Mouse (Mus musculus) left cerebral cortex, adult 9 months (tissue): Measurements from ENCODE around the gene Tns1.
A peak's percentile ranks its signal among the peaks of the same experiment; 100 is the strongest.

Experiments
- DNase-seq, 2 experiments: peaks; one replicate each; pipeline ENCODE4 v3.0.0; 2022; ENCODE audit warnings: low spot score in 2 of 2

The Tns1 gene

DNA sequence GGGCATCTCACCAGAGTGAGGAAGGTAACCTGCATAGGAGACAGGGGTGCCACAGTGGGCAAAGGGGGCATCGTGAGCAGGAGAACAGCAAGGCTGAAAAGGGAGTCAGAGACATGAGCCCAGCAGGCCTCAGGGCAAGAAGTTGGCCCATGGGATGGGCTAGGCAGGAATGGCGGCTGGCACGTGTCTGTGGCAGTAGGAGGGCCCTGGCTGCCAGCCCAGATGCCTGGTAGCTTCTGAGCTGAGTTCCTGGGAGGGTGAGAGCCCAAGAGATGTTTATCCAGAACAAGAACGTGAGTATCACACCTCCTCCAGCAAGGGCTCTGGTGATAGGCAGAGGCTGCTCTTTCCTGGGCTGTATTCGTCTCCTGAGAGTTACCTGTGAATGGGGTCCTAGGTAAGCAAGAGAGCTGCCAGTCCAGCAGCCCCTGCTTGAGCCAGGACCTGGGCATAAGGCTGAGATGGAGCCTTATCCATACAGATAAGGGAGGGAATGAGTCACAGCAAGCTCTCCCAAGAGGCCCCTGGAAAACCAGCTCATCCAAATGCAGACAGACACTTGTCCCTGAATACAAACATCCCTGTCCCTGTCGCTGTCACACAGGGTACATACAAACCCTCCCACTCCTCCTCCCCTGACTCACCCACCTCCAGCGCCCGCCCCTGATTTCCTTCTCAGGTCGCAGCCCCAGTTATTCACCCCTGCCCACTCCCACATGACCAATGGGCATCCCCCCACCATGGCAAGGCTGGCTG, 2.2 kb downstream of the Tns1 start:
- DNase-seq, result peak in 1 of 2 experiments; percentile 55

DNA sequence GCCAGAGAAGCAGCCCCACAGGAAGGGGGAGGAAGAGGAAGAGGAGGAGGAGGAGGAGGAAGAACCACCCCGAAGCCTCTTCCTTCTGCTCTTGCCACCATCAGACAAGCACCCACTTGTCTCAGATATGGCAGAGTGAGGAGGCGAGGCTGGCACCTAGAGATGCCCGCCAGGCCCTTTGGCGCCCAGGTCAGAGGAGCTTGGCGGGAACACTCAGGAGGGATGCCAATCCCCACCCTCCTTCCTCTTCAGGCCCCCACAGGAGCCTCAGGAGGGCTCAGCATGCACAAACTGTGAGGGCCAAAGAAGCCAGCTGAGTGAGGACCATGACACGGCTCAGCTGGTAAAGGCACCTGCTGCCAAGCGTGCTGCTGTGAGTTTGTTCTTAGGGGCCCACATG, 3.1 kb downstream of the Tns1 start:
- no peak for DNase-seq

DNA sequence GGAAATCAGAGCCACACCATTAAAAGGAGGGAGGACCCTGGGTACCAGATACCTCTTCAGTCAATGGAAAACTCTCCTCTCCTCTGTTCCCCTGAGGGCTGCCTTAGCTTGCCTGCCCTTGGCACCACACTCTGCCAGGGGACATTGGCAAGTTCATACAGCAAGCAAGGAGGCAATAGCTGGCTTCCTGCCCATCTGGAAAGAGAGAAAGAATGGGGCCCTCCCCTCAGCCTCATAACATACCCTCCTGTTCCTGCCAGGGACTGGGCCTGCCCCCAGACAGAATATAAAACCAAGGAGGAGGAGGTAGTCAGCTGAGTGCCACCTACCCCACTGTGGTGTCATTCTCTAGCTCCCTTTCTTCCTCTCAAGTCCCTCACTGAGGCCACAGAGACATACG, 5.1 kb downstream of the Tns1 start:
- no peak for DNase-seq

DNA sequence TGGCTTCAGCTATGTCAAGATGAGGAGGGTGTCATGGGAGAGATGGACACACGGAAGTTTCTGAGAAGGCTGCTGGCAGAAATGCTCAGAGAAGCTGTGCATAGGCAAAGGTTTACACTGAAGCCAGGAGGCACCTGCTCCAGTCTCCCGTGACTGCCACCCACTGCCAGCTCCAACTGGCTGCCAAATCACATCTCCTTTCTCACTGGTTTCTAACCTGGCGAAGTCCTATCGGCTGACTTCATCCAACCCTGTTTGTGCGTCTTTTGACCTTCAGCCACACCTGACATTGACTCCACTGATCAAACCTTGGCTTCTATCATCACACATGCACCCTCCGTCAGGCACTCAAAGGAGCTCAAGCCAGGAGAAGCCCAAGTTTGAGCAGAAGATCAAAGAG, 6.4 kb downstream of the Tns1 start:
- no peak for DNase-seq

DNA sequence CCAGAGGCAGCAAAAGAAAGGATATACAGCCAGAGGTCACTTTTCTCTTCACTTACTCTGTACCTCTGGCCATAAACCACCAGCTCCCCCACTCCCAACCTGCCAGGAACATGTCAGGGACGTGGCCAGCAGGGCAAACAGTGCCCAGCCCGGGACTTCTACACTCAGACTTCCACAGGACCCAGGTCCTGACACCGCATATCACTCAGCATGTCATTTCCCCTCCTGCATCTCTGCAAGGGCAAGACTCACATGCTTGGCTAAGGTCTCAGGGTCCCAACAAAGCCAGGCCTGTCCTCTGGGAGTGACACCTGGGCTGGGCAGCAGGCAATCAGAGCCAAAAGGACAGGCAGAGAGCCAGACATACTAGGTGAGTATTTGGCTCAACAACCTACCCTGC, 11.2 kb downstream of the Tns1 start:
- no peak for DNase-seq

DNA sequence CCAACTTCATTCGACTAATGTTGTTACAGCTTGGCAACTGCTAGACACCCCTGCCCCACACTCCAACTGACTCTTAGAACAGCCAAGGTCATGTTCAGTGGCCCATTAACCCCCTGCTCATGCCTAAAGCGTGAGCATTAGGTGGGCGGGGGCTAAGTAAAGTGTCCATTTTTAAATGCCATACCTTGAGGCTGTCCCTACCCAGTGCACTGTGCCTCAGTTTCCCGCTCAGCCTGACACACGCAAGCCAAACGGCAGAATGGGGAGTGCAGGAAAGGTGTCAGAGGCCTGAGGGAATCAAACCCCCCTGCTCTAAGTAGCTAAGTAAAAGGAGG, 12.6 kb downstream of the Tns1 start:
- no peak for DNase-seq

DNA sequence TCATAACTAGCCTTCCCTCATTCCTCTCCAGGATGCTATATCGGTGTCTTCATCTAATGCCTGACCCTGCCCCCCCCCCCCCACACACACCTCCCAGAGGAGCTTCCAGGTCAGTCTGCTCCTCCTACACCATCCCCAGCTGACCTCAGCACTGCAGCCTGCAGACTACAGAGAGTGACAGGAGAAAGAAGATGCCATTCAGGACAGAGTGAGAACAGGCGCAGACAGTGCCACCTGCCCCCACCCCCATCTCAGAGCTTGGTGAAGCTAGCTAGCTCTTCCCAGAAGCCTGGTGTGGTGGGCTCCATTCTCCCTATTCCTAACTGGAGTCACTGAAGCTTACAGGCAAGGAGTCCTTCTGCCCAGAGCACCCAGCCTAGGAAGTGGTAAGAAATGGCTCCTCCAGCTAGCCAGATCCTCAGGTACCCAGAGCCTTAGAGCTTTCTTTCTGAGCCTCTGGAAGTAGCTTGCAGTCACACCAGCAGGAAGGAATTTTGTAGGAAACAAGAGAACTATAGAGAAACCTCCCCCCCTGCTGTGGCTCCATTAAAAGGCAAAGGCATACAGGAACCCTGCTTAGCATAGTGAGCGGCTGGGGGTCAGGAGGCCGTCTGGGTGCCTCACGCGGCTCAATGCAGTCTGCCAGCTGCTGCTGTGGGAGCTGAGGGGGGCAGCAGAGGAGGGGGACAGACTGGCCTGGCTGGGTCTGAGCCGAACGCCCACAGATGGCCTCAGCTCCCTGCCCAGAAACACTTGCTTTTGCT, 13.1 kb downstream of the Tns1 start:
- DNase-seq, result no peak

DNA sequence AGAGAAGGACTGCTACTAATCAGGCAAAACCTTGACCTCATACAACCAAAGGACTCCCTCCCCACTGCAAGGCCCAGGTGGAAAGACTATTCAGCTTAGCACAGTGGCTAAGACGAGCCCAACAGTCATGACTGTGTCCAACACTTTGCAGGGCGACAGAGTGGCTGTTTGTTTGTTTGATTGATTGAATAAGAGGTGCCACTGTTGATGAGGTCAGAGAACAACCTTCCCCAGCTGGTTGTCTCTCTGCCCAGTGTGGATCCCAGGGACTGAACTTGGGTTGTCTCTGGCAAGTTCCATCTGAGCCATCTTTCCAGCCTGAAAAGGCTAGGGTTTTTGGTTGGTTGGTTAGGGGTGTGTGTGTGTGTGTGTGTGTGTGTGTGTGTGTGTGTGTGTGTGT, 14.6 kb downstream of the Tns1 start:
- DNase-seq, result no peak

DNA sequence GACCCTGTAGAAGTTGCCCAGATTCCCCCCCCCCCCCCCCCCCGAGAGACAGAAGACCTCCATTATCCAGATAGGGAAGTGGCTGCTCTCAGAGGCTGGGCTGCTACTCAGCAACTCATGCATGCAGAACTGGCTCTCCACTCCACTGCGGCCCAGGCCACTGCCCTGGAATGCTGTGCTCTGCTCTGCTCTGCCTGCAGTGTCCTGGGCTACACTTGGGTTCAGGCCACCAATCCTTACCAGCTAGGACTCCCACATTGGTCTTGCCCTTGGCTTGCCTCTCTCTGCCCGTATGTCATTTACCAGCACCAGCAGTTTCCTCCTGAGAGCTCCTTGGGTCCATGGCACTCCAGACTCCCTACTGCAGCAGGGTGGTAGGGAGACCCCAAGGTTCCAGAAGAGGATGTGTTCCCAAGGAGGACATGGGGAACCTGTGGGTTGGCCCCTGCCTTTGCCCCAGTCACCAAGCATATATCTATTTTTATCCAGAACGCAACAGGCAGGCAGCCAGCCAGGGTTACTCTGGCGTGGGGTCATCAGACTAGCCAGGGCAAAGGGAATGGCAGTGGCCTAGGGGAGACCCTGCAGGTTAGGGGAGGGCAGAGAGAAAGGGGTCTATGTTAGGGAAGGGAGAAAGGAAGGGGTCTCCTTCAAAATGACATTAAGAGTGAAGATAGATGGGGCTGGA, 16.2 kb downstream of the Tns1 start:
- no peak for DNase-seq

DNA sequence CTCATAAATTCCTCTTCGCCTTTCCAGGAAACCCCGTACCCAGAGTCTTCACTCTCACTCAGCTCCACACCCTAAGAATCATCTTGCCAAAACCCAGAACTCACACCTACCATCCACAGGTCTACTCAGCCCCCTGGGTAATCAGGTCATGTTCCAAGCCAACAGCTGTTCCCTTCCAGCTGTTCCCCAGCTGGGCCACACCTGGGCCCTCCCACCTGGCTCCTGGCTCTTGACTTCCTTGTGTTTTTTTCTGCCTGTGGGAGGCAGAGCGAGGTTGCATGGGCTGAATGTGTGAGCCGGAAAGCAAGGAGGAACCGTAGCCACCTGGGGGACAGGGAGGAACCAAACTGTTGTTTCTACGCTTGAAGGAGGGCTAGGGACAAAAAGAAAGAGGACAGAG, 18.0 kb downstream of the Tns1 start:
- no peak for DNase-seq

DNA sequence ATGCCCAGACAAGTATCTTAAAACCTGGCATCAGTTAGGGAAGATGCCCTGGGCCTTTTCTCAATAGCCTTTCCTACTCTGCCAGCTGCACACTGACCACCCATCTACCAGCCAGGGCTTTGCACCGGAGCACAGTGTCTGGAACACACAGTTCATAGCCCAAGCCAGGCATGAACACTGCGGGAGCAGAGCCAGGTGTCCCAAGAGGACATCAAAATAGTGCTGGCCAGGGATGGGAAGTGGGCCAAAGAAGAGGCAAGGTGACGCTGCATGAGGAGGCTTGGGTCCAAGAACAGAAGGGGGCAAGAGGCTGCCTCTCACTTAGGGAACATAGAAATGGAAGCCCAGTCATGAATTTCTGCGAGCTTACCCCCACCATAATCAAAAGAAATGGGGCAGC, 18.6 kb downstream of the Tns1 start:
- no peak for DNase-seq

DNA sequence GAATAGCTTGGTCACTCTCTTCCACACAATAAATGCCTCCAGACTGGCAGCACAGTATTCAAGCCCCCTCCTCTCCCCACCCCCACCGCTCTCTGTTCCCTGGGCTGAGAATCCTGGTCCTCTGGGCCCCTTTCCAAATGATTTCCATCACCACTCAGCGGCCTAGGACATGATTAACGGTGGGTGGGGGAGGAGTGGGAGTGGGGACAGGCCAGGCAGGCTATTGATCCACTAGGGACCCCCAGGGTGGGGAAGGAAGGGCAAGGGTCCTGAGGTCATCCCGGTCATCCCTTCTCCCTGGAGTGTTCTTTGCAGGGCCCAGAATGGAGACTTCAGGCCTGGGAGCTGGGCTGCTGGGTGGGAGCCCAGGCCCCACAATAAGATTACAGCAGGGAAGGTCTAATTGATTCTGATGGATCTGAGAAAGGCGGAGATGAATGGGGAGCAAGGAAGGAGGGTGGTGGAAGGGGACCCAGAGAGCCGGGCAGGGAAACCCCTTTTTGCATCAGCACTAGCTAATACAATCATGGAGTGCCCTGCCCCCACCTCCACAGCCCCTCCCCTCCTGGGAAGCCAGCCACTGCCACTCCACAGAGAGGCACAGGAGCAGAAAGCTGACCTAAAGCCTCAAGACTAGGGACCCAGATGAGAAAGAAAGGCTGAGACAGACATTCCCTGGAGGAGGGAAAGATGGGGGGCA, 20.4 kb downstream of the Tns1 start:
- peak in 1 of 2 experiments; percentile 31 for DNase-seq

DNA sequence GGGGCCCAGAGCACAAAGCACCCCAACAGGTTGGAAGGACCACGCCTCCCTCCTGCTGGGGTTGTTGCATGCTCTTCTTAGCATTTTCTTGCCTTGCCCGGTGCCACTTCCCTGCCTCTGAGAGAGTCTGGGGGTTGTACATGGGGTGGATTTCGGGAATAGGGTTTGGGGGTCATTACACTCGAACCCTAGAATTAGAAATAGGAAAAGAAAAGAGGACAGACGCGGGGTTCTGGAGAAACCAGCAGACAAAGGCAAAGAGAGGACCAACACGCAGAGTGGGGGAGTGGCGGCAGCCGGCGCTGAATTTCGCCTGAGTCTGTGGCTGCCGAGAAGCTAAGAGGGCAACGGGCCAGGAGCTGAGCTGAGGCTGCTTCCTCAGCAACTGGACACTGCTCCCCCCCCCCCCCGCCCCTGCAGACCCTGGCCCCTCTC, 25.2 kb downstream of the Tns1 start:
- no peak for DNase-seq

DNA sequence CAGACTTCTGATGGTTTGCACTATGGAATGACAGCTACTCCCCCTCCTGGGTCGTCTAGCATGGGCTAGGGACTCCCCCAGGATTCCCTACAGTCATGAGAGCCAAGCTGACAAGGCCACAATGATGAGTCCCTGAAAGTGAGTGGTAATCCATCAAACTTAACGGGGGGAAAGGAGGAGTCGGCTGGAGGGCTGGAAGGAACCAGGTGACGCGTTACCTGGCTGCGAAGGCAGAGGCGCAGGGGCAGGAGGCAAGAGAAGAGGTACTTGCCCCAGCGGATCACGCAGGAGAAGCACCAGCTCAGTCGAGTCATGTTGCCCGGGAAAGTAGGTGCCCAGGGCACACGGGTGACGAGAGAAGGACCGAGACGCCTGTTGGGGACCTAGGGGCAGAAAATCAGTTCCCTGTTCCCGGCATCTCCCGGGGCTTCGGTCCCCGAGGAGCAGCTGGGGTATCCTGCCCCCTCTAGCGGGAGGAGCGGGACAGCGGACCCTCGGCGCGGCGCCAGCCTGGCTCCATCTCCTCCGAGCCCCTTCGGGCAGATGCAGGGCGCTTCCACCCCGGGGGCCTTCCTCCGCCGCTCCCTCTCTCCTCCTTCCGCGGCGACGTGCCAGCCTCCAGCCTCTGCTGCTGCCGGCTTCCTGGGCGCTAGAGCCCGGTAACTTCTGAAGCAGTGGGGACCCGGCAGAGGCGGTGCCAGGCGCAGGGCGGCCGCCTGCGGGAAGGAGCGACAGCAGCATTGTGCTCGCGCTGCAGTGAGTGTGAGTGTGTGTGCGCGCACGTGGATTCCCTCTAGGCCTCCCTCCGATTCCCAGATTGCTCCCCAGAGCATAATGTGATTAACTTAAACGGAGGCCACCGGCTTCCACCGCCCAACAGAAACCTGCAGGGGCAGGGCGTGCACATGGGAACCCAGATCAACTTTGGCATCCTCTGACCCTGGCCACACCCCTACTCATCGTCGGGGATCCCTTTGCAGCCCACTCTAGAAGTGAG, 25.9 kb downstream of the Tns1 start:
- peak in 1 of 2 experiments; percentile 24 for DNase-seq

DNA sequence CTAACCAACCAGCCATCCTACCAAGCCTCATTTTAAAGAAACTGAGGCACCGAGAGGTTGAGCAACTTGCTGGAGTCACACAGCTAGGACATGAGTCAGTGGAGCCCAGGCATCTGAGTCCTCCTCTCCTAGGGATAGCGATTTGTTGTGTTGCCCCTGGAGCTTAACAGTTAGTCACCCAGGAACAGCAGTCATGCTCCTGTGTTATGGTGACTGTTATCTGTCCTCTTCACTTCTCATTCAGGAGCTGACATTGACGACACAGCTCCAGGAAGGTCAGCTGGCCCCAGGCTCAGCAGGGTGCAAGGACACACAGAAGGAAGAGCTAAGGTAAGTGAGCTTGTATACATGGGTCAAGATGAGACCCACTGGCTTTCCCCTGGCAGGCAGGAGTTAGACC, 28.5 kb downstream of the Tns1 start:
- no peak for DNase-seq

DNA sequence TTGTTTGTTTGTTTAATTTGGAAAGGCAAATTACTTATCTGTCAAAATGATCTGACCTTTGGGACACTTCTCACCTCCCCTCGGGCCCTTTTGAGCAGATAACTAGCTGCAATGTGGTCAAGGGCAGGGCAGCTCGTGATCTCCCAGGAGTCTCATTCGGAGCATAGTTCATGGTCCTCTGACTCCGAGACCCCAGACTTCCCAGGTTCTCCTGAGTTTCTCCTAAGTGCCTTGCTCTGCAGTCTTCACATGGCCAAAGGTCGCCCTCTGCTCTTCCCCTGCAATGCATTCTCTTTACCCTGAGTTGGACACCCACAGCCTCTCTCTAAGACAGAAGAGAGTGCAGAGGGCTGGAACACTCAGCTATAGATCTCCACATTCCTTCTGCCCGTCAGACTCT, 29.0 kb downstream of the Tns1 start:
- no peak for DNase-seq

DNA sequence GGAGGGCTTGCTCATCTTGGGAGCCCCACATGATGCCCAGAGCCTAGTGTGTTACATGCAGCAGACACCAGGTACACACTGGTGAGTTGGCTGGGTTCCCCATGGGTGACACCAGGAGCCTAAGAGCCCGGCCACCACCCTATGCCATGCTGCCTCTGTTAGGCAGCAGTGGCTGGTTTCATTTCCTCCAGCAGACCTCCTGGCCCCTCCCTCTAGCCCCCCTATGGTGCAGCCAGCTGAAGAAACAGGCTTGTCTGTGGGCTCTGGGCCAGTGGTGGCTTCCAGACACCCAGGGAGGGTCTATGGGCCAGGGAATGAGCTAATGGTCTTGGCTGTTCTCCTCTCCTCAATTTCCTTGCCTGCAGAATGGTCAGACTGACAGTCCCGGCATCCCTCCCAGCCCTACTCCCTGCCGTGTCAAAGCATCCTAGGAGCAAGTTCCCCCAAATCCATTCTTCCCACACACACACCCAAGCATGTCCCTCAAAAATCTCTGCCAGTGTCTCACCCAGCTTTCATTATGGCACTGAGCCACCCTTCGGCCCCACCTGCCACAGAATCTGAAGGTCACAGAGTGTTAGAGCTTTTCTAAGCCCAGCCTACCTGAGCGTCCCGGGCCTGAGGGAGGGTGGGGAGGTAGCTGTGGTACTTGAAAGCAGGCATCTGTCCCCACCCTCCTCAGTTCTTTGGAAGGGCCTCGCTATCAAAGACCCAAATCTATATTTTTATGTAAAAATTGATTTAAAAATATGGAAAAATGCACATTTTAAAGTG, 29.6 kb downstream of the Tns1 start:
- DNase-seq, result no peak

DNA sequence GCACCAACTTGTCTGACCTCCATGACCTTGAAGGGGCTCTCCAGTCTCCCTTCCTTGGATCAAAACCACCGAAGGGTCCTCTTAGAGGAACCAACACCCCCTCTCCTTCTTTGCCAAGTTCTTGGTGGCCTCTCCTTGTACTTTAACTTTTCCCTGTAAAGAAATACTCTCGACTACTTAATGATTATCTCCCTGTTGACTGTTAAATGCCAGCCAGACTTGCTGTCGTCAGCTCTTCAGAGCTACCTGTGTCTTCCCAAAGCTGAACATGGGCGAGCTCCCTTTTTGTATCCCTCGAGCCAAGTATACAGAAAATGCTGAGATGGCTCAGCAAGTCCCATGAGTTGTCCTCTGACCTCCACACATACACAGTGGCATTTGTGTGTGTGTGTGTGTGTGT, 30.8 kb downstream of the Tns1 start:
- no peak for DNase-seq

DNA sequence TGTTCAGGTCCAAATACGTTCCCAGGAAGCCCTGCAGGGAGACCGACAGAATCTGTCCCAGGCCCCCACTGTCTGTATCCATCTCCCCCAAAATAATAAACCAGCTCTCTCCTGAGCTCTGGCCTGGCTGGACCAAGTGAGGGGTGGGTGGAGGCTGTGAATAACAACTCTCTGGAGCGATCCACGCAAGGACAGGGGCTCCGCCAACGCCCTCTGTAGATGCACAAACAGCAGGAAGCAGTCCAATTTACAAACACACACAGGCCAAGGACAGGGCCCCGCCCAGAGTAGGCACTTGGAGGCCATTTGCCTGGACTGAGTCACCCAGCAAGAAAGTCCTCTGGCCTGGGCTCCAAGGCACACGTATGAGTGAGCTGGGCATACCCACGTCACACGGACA, 32.0 kb downstream of the Tns1 start:
- DNase-seq, result no peak

DNA sequence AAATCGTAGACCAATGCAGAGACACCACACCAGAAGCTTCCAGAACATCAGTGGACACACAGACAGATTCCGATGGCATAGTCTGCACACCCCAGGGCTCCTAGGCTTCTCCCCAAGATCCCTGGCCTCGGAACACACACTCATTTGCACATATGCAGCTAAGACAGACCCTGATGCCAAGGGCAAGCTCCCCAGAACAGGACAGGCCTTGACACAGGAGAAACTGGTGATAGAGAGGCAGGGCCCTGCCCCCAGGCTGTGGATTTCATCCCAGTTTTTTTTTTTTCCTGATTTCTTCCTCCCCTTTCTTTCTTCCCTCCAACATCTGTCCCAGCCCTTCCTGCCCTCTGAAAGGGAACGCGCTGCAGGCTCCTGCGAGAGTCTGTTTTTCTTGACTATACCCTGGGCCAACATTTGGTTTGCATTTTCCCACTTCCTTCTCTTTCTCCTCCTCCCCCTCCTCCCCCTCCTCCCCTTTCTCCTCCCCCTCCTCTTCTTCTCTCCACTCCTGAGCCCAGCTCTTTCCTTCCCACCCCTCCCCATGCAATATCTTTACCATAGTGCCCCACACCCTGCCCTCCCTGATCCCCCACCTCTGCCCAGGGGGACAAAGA, 32.5 kb downstream of the Tns1 start:
- no peak for DNase-seq
